In genomic region chr6:97395477-97396350, GRCm38 (mm10) we compare ENCODE assay signal across 8 mouse cellular contexts.
DNase-seq lines count a peak whose midpoint lies in the region; ATAC-seq lines count a peak whose summit lies in the region.

No protein-coding gene starts in this region.

- H3K4me1 ChIP-seq in embryonic facial prominence, embryonic 10.5 days, result peaks cover 32% of the 10 kb centered on the region
- peaks cover 10% of the 10 kb centered on the region for H3K4me1 ChIP-seq in hindbrain, embryonic 16.5 days (ENCODE audit: control insufficient read depth, insufficient read depth, low read depth, low read length)
- peaks cover 21% of the 10 kb centered on the region for H3K4me1 ChIP-seq in lung, embryonic 15.5 days
- H3K4me1 ChIP-seq in stomach, embryonic 16.5 days (ENCODE audit: control insufficient read depth, insufficient read depth, low read length), result peaks cover 17% of the 10 kb centered on the region

- H3K9me3 ChIP-seq in embryonic facial prominence, embryonic 10.5 days, result no peaks in the 10 kb centered on the region
- H3K9me3 ChIP-seq in hindbrain, embryonic 16.5 days (ENCODE audit: control insufficient read depth, low read length), result no peaks in the 10 kb centered on the region
- H3K9me3 ChIP-seq in lung, embryonic 15.5 days, result no peaks in the 10 kb centered on the region
- H3K9me3 ChIP-seq in stomach, embryonic 16.5 days (replicated peaks; ENCODE audit: control insufficient read depth, low read length), result no peaks in the 10 kb centered on the region

- peak; percentile 71; the same call in 1 of the 2 replicates for ATAC-seq in hindbrain, embryonic 16.5 days
- ATAC-seq in lung, embryonic 15.5 days (ENCODE audit: borderline replicate concordance, extremely low read depth, low FRiP score, low TSS enrichment), result peak; percentile 49; the same call in 1 of the 2 replicates
- peak; percentile 72; the same call in 1 of the 2 replicates for ATAC-seq in stomach, embryonic 16.5 days (ENCODE audit: insufficient read depth, low FRiP score)

- intact Hi-C loops in left cerebral cortex, postnatal 14 days (cut with DNase I), result no loop called here

- 14% methylated on average over 17 of the region's 17 CpGs for WGBS in embryonic facial prominence, embryonic 10.5 days
- 13% methylated on average over 17 of the region's 17 CpGs for WGBS in hindbrain, embryonic 16.5 days
- WGBS in lung, embryonic 15.5 days, result 21% methylated on average over 17 of the region's 17 CpGs
- WGBS in stomach, embryonic 16.5 days, result 27% methylated on average over 17 of the region's 17 CpGs

- H3K27me3 ChIP-seq in embryonic facial prominence, embryonic 10.5 days (replicated peaks; ENCODE audit: low read depth, poor library complexity, severe bottlenecking), result no peaks in the 10 kb centered on the region
- no peaks in the 10 kb centered on the region for H3K27me3 ChIP-seq in hindbrain, embryonic 16.5 days (replicated peaks; ENCODE audit: control insufficient read depth, insufficient read depth, low read length)
- H3K27me3 ChIP-seq in lung, embryonic 15.5 days, result no peaks in the 10 kb centered on the region
- no peaks in the 10 kb centered on the region for H3K27me3 ChIP-seq in stomach, embryonic 16.5 days (ENCODE audit: control insufficient read depth, insufficient read depth, low read length)

- peak; percentile 16 to 47 for DNase-seq in left cerebral cortex, postnatal 14 days (ENCODE audit: low spot score in 2 of 2)
- no peak for DNase-seq in left cerebral cortex, adult 11 months (ENCODE audit: low spot score)
- DNase-seq in embryonic facial prominence, embryonic 10.5 days (ENCODE audit: low spot score), result peak; percentile 26
- no peak for DNase-seq in left cerebral cortex, adult 8-10 months (ENCODE audit: low spot score in 2 of 2)
- no peak for DNase-seq in right cerebral cortex, postnatal 25 days

- no peaks in the 10 kb centered on the region for H3K36me3 ChIP-seq in embryonic facial prominence, embryonic 10.5 days (replicated peaks)
- H3K36me3 ChIP-seq in hindbrain, embryonic 16.5 days (ENCODE audit: control insufficient read depth, insufficient read depth, low read length), result no peaks in the 10 kb centered on the region
- no peaks in the 10 kb centered on the region for H3K36me3 ChIP-seq in lung, embryonic 15.5 days
- H3K36me3 ChIP-seq in stomach, embryonic 16.5 days (ENCODE audit: control insufficient read depth, insufficient read depth, low read length), result no peaks in the 10 kb centered on the region

- H3K27ac ChIP-seq in embryonic facial prominence, embryonic 10.5 days (replicated peaks), result peak overlapping the region; percentile 52
- peak overlapping the region; percentile 25; the same call in 1 of the 2 replicates for H3K27ac ChIP-seq in hindbrain, embryonic 16.5 days (ENCODE audit: low read depth, low read length)
- peak overlapping the region; percentile 44; the same call in 1 of the 2 replicates for H3K27ac ChIP-seq in lung, embryonic 15.5 days
- H3K27ac ChIP-seq in stomach, embryonic 16.5 days (ENCODE audit: low read length), result peak overlapping the region; percentile 16; the same call in 1 of the 2 replicates

- no peak overlapping the region for H3K9ac ChIP-seq in hindbrain, embryonic 16.5 days (ENCODE audit: low read depth, low read length)
- no peak overlapping the region for H3K9ac ChIP-seq in lung, embryonic 15.5 days
- peak overlapping the region; percentile 9; the same call in 1 of the 2 replicates for H3K9ac ChIP-seq in stomach, embryonic 16.5 days (ENCODE audit: low read length)

- H3K4me3 ChIP-seq in embryonic facial prominence, embryonic 10.5 days, result peak overlapping the region; percentile 33; the same call in 1 of the 2 replicates
- H3K4me3 ChIP-seq in hindbrain, embryonic 16.5 days (ENCODE audit: low read length), result no peak overlapping the region
- H3K4me3 ChIP-seq in lung, embryonic 15.5 days, result no peak overlapping the region
- 0 out of 2 replicates have a peak overlapping the region, but pooled peaks have one; percentile 5 for H3K4me3 ChIP-seq in stomach, embryonic 16.5 days (replicated peaks; ENCODE audit: low read length)

- no peak overlapping the region for H3K4me2 ChIP-seq in hindbrain, embryonic 16.5 days (ENCODE audit: low read length)
- peak overlapping the region; percentile 36 for H3K4me2 ChIP-seq in lung, embryonic 15.5 days
- peak overlapping the region; percentile 28; the same call in 1 of the 2 replicates for H3K4me2 ChIP-seq in stomach, embryonic 16.5 days (ENCODE audit: low read depth, low read length)

Comparison
In these comparisons a context has a peak if more than half of its experiments do, and no peak if none do; other contexts are left out.
1. DNase-seq: peak in left cerebral cortex, postnatal 14 days (2 of 2) and embryonic facial prominence, embryonic 10.5 days (single experiment); none in left cerebral cortex, adult 11 months (single experiment), left cerebral cortex, adult 8-10 months (0 of 2) and right cerebral cortex, postnatal 25 days (single experiment).
2. H3K4me3 ChIP-seq: peak in embryonic facial prominence, embryonic 10.5 days (single experiment) and stomach, embryonic 16.5 days (single experiment); none in hindbrain, embryonic 16.5 days (single experiment) and lung, embryonic 15.5 days (single experiment).
3. Peak in every context shown above with its lines, with median percentiles within 50 percentile points of each other: H3K27ac ChIP-seq and ATAC-seq.